Mouse (Mus musculus) gastrocnemius, adult 18-20 months (tissue): ENCODE results near the gene Baz2a. TPM values are rescaled to one million over a fixed set of nuclear protein-coding genes. Genes with fewer than 3 reads are reported as not detected.
"Not testable (repeated sequence)": the region's sequence is repeated elsewhere in the genome, so short reads cannot be mapped to it uniquely, and the experiment has no call there.

Experiments
- DNase-seq: peaks from one replicate; pipeline ENCODE4 v3.0.0; 2021; ENCODE audit warnings: low spot score
- total RNA-seq, 2 experiments: library from RNA; stranded (reverse); gene quantifications; 2 replicates each; pipeline ENCODE4 v1.2.3; 2021

The Baz2a gene
- total RNA-seq, 2 experiments from 2014 or later = 12.4 to 13.9 TPM

GRCm38 (mm10) chr10:128111227-128111626 is 19.9 kb downstream of the Baz2a start:
- no peak for DNase-seq

GRCm38 (mm10) chr10:128123833-128124232 is 32.5 kb downstream of the Baz2a start:
- no peak for DNase-seq

- no peak for DNase-seq
These were observed 33.5 kb downstream of the Baz2a start for GRCm38 (mm10) chr10:128124831-128125230.

GRCm38 (mm10) chr10:128125951-128126350 is 34.6 kb downstream of the Baz2a start:
- DNase-seq = no peak

- no peak for DNase-seq
These were observed 36.1 kb downstream of the Baz2a start for GRCm38 (mm10) chr10:128127497-128127896.

- no peak for DNase-seq
These were observed 36.8 kb downstream of the Baz2a start for GRCm38 (mm10) chr10:128128143-128128542.

GRCm38 (mm10) chr10:128131297-128131696 is 39.9 kb downstream of the Baz2a start:
- DNase-seq = no peak

GRCm38 (mm10) chr10:128131812-128132211 is 40.4 kb downstream of the Baz2a start:
- no peak for DNase-seq

GRCm38 (mm10) chr10:128133650-128134332 is 42.4 kb downstream of the Baz2a start:
- no peak for DNase-seq

GRCm38 (mm10) chr10:128135374-128135773 is 44.0 kb downstream of the Baz2a start:
- no peak for DNase-seq

GRCm38 (mm10) chr10:128140236-128140952 is 49.0 kb downstream of the Baz2a start:
- DNase-seq = peak; percentile 65

- no peak for DNase-seq
These were observed 50.8 kb downstream of the Baz2a start for GRCm38 (mm10) chr10:128142165-128142564.

- no peak for DNase-seq
These were observed 52.3 kb downstream of the Baz2a start for GRCm38 (mm10) chr10:128143659-128144058.

- peak; percentile 43 for DNase-seq
These were observed 53.6 kb downstream of the Baz2a start for GRCm38 (mm10) chr10:128144961-128145360.

GRCm38 (mm10) chr10:128148789-128149365 is 57.5 kb downstream of the Baz2a start:
- no peak for DNase-seq

GRCm38 (mm10) chr10:128149592-128149991 is 58.2 kb downstream of the Baz2a start:
- DNase-seq = peak; percentile 85

- peak; percentile 48 for DNase-seq
These were observed 59.6 kb downstream of the Baz2a start for GRCm38 (mm10) chr10:128150941-128151340.

GRCm38 (mm10) chr10:128153978-128154377 is 62.6 kb downstream of the Baz2a start:
- no peak for DNase-seq

GRCm38 (mm10) chr10:128165726-128166125 is 74.3 kb downstream of the Baz2a start:
- DNase-seq = not testable (repeated sequence)

GRCm38 (mm10) chr10:128167091-128167490 is 75.7 kb downstream of the Baz2a start:
- no peak for DNase-seq

GRCm38 (mm10) chr10:128171348-128171747 is 80.0 kb downstream of the Baz2a start:
- not testable (repeated sequence) for DNase-seq

- DNase-seq = no peak
These were observed 83.9 kb downstream of the Baz2a start for GRCm38 (mm10) chr10:128175302-128175701.
